Mouse (Mus musculus) v-Abl transformed pro-B cells (cell line): ENCODE measurements around the gene Igsf9b.

ENCODE experiments used
- in situ Hi-C, 2 experiments: fragments of 400-800 bp; cut with MboI; formaldehyde crosslinking; loops; one replicate each; pipeline ENCODE4 v1.15.1; 2025; ENCODE audit not compliant: unreplicated experiment in 2 of 2

The Igsf9b gene

GRCm38 (mm10) chr9:27298411-27299285 is at the start of gene Igsf9b:
Igsf9b (plus strand) TSS chr9:27299204.
- in situ Hi-C loops, result no loop called here

- in situ Hi-C loops, result no loop called here
Observed at GRCm38 (mm10) chr9:27252034-27252714, 46.8 kb upstream of the Igsf9b start.

GRCm38 (mm10) chr9:27256454-27256853 is 42.5 kb upstream of the Igsf9b start:
- in situ Hi-C loops, result no loop called here

- in situ Hi-C loops, result no loop called here
Observed at GRCm38 (mm10) chr9:27260378-27260947, 38.5 kb upstream of the Igsf9b start.

GRCm38 (mm10) chr9:27261905-27262304 is 37.1 kb upstream of the Igsf9b start:
- in situ Hi-C loops, result no loop called here

- in situ Hi-C loops, result no loop called here
Observed at GRCm38 (mm10) chr9:27265009-27265408, 34.0 kb upstream of the Igsf9b start.

GRCm38 (mm10) chr9:27267878-27268277 is 31.1 kb upstream of the Igsf9b start:
- in situ Hi-C loops, result no loop called here

- in situ Hi-C loops, result no loop called here
Observed at GRCm38 (mm10) chr9:27268493-27268892, 30.5 kb upstream of the Igsf9b start.

GRCm38 (mm10) chr9:27269322-27269721 is 29.7 kb upstream of the Igsf9b start:
- in situ Hi-C loops, result no loop called here

GRCm38 (mm10) chr9:27269904-27270303 is 29.1 kb upstream of the Igsf9b start:
- in situ Hi-C loops, result no loop called here

GRCm38 (mm10) chr9:27271899-27272298 is 27.1 kb upstream of the Igsf9b start:
- in situ Hi-C loops, result no loop called here

GRCm38 (mm10) chr9:27272858-27273257 is 26.1 kb upstream of the Igsf9b start:
- in situ Hi-C loops, result no loop called here

GRCm38 (mm10) chr9:27276282-27276839 is 22.6 kb upstream of the Igsf9b start:
- in situ Hi-C loops, result no loop called here

- in situ Hi-C loops, result no loop called here
Observed at GRCm38 (mm10) chr9:27277401-27278087, 21.5 kb upstream of the Igsf9b start.

- in situ Hi-C loops, result no loop called here
Observed at GRCm38 (mm10) chr9:27279041-27279440, 20.0 kb upstream of the Igsf9b start.

GRCm38 (mm10) chr9:27280976-27281375 is 18.0 kb upstream of the Igsf9b start:
- in situ Hi-C loops, result no loop called here

- in situ Hi-C loops, result no loop called here
Observed at GRCm38 (mm10) chr9:27285719-27286249, 13.2 kb upstream of the Igsf9b start.

- in situ Hi-C loops, result no loop called here
Observed at GRCm38 (mm10) chr9:27286296-27286695, 12.7 kb upstream of the Igsf9b start.

- in situ Hi-C loops, result no loop called here
Observed at GRCm38 (mm10) chr9:27286859-27287258, 12.1 kb upstream of the Igsf9b start.

- in situ Hi-C loops, result no loop called here
Observed at GRCm38 (mm10) chr9:27287419-27287818, 11.6 kb upstream of the Igsf9b start.
